Mouse (Mus musculus) ES-Bruce4 (cell line): Measurements from ENCODE around the gene Phactr4.
A peak's percentile ranks its signal among the peaks of the same experiment; 100 is the strongest.

Experiments
- CTCF ChIP-seq: IDR thresholded peaks from one replicate; pipeline ENCODE4 v1.8.1; 2011; ENCODE audit warnings: low read depth, low read length
- EP300 ChIP-seq: IDR thresholded peaks from 2 replicates; pipeline ENCODE4 v1.6.1; 2011; ENCODE audit warnings: low read depth, low read length; ENCODE audit not compliant: insufficient read depth
- POLR2A ChIP-seq: IDR thresholded peaks from one replicate; pipeline ENCODE4 v1.8.1; 2011; ENCODE audit warnings: low read length; ENCODE audit not compliant: insufficient read depth

DNA sequence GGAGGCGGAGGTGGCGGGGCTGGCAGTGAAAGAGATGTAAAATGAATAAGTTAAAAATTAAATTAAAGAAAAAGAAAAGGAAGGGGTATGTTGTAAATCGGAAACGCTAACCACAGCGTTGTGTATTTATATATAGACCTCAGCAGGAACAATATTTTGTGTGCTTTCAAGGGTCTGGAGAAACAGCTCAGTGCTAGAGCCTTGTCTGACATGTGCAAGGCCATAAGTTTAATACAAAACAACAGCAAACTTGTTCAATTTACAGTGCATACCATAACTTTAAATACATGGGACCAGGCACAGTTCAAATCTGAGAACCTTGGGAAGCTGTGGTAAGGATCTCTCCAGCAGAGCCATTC, 41.9 kb upstream of the Phactr4 start:
- peak; percentile 1 for TF ChIP-seq POLR2A
- TF ChIP-seq CTCF, result no peak
- no peak for TF ChIP-seq EP300
